Mouse (Mus musculus) adipocyte (in vitro differentiated cells): Measurements from ENCODE around the gene Cnpy2.
"Not testable (repeated sequence)": the region's sequence is repeated elsewhere in the genome, so short reads cannot be mapped to it uniquely, and the experiment has no call there.

ENCODE experiments used
- DNase-seq: peaks from one replicate; pipeline ENCODE4 v3.0.0-alpha.2; 2016; ENCODE audit warnings: low spot score

Cnpy2 gene

DNA sequence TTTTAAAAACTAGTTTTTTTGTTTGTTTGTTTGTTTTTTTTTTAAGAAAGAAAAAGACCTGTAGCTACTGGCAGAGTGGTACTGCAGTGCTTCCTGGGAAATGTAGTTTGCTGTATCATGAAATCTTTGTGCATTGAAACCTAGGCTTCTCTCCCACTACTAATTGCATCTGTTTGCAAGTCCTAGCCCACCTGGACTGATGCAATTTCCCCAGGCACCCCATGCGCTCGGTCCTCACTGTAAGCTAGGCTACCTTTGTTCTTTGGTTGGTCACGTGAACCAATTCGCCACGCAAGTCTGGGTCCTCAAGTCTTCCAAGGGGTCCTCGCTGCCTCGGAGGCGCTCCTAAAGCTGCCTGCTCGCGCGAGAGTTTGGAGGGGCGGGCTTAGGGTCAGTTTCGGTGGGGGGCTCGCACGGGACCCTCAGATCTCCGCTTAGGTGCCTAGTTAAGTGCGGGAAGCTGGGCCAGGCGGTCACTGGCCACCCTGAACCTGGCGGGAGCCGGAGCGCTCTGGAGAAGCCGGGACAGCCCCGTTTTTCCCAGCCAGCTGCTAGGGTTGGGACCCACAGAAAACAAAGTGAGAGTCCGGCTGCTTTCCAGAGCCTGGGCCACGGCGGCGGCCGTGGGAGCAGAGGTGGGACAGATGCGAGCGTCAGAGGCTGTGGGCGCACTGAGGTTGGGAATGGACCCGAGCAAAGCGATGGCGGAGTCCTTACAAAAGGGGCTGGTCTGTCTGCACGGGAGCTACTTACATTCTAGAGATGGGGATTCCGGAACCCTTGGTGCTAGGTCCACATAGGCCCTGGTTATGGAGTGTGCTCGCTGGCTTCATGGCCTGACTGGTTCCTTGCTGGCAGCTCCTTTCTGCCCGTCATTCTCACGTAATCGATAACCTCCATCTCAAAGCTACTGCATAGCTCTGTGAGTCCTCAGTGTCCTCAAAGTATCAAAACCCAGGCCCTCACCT lies at the start of gene Cnpy2:
Gene Cnpy2, plus strand, starts transcription at position 319 of the 968 bp plus-strand sequence.
- peak; percentile 84 for DNase-seq

DNA sequence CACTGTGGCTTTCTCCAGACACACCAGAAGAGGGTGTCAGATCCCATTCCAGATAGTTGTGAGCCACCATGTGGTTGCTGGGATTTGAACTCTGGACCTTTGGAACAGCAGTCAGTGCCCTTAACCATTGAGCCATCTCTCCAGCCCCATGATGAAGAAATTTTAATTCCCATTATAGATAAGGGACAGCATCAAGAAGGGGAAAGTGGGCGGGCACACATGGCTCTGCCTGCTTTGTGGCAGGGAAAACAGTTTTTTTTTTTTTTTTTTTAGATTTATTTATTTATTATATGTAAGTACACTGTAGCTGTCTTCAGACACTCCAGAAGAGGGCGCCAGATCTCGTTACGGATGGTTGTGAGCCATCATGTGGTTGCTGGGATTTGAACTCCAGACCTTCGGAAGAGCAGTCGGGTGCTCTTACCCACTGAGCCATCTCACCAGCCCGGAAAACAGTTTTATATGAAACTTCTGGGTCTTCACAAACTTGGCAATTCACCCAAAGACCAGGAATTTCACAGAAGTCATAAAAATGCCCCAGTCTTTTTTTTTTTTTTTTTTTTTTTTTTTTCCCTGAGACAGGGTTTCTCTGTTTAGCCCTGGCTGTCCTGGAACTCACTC lies 49.3 kb upstream of the Cnpy2 start:
- DNase-seq = not testable (repeated sequence)

DNA sequence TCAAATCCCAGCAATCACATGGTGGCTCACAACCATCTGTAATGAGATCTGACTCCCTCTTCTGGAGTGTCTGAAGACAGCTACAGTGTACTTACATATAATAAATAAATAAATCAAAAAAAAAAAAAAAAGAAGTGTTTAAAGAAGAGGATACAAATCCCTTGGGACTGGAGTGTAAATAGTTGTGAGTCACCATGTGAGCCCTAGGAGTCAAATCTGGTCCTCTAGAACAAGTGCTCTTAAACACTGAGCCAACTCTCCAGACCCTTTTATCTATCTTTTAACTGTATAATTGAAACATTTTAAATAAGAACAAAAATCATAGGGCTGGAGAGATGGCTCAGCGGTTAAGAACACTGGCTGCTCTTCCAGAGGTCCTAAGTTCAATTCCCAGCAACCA lies 46.9 kb upstream of the Cnpy2 start:
- not testable (repeated sequence) for DNase-seq

DNA sequence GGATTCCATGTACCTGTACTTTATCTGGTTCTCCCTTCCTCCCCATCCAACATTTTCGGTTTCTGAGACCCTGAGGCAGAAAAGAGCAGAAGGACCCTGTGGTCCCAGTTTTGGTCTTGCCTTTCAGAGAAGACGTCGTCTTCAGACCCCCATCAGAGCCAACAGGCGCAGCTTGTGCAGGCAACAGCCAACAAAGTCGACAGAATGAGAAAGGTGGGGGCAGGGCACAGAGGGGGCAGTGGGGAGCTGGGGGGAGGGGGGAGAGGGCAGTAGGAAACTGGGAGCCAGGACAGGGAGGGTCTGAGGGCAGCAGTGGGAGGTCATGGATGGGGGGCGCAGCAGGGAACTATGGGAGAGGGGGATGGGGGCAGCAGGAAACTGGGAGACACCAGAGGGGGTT lies 44.1 kb upstream of the Cnpy2 start:
- no peak for DNase-seq

DNA sequence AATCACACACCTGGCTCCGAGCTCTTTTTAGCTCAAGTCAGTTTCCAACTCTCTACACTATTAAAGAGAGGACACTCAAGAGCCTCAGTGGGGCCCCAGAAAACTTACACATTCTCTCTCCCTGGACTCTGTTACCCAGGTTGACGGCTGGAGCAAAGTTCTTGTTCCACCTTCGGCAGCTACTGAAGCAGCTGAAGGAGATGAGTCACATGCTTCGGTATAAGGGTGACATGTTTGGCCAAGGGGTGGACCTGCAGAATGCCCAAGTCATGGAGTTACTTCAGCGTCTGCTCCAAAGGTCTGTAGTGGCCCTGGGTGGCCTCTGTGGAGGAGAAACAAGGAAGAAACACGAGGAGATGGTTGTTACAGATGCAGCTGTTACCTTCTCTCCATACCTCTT lies 41.3 kb upstream of the Cnpy2 start:
- DNase-seq = no peak

DNA sequence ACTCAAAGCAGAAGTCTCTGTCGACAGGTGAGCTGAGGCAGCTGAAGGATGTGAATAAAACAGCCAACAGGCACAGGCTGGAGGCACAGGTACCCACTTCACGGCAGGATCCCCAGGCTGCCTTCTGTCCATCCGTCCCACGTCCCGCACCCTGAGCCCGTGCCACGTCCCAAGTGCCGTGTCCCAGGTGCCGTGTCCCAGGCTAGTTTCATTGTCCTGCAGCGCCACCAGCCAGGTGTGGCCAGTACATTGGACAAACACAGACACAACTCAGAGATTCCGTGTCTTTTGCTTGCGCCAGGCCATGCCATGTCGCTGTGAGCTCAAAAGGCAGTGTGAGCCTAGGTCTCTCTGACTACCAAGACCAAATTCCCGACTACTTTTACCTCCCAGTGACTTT lies 40.6 kb upstream of the Cnpy2 start:
- DNase-seq = no peak

DNA sequence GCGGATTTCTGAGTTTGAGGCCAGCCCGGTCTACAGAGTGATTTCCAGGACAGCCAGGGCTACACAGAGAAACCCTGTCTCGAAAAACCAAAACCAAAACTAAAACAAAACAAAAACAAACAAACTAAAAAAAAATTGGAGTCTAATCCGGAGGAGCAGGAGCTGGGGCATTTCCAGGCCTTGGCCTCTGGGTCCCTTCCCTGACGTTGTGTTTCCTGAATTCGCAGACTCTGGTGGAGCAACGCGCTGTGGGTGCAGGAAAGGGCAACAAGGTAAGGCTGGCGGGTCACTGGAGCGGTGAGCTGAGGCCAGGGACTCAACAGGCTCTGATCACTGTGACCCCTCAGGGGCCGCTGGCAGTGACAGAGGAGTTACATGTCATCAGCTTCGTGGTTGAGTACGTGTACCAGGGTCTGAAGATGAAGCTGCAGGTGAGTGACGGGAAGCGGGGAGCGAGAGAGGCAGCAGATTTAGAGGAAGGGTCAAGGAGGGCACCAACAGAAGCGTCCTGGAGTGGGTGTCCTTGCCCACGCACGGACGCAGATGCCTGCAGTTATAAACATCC lies 39.3 kb upstream of the Cnpy2 start:
- no peak for DNase-seq

DNA sequence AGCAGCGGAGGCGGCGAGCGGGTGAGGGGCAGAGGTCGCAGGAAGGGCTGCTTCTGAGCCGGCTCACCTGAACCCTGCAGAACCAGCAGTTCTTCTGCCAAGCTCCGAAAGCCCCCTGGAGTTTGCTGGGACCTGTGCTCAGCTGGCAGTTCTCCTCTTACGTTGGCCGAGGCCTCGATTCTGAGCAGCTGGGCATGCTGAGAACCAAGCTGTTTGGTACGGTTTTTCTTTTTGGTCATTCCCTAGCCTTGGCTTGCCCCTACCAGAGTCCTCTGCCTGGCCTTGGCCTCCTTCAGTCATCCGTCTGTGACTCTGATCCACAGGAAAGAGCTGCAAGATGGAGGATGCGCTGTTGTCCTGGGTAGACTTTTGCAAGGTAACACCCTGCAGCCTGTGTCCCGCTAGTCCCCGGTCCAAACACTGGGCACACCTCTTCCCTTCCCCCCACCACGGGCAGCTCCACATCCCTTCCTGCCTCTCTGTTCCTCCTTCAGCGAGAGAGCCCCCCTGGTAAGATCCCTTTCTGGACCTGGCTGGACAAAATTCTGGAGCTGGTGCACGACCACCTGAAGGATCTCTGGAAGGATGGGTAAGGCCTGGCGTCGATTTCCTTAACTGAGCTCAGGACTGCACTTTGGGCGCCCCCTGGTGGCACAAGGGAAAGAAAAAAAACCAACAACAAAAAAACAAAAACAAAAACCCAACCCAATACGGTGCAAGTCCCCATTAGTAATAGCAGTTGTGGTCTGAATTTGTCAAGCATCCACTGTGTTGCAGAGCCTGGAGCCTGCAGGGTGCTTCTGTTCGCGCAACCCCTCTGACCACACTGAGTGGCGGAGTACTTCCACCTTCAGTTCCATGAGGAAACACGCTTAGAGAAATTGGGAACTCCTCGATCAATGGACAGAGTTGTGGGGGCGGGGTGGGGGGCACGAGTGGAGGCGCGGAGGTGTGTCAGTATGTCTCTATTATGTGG lies 38.4 kb upstream of the Cnpy2 start:
- DNase-seq = peak; percentile 77

DNA sequence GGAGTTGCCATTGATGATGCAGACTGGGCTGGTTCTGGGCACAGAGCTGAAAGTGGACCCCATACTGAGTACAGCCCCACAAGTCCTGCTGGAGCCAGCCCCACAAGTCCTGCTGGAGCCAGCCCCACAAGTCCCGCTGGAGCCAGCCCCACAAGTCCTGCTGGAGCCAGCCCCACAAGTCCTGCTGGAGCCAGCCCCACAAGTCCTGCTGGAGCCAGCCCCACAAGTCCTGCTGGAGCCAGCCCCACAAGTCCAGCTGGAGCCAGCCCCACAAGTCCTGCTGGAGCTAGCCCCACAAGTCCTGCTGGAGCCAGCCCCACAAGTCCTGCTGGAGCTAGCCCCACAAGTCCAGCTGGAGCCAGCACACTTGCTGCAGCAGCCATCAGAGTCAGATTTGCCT lies 31.7 kb upstream of the Cnpy2 start:
- not testable (repeated sequence) for DNase-seq

DNA sequence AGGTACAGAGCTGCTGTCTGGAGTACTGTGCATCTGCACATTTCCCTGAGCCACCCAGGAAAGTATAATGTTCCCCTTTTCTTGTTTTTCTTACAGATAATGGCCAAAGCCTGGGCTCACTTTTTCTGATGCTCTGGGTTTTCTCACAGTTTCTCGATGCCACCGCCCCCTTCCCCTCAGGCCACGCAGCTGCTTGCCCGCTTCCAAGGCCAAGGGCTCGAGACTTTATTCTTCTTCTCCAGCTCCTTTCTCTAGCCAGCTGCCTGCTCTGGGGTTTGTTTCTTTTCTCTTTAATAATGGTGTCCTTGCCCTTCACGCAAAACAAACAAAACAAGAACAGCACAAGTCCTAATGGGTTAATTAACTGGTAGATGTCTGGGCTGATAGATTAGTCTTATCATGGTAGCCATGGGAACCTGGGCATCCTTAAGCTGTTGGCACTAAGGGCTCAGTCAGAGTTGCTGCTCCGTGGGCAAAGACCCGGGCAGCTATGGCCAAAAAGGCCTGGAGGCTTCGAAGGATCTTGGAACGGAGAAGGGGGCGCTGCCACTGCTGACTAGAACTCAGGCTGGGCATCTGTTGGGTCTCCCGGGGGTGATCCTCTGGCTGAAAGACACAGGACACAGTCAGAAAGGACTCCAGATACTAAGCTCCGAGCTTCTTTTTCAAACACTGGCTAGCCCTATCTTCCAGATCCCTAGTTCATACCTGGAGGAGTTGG lies 25.7 kb upstream of the Cnpy2 start:
- DNase-seq = no peak

DNA sequence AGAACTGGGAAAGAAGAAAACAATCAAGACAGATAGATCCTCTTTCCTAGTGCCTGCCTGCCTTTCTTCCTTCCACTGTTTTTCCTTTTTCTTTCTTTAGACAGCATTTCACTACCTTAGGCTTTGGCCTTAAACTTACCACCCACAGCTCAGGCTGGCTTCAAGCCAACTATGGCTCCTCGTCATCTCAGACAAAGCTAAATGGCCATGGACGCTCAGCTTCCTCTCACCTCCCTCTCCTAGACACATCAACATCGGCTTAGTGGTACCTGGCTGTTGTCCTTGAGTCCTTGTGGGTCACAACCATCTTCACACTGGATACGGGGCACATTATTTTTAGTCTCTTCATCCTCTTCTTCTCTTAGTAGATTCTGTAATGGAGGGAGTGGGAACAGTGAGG lies 25.0 kb upstream of the Cnpy2 start:
- DNase-seq = no peak

DNA sequence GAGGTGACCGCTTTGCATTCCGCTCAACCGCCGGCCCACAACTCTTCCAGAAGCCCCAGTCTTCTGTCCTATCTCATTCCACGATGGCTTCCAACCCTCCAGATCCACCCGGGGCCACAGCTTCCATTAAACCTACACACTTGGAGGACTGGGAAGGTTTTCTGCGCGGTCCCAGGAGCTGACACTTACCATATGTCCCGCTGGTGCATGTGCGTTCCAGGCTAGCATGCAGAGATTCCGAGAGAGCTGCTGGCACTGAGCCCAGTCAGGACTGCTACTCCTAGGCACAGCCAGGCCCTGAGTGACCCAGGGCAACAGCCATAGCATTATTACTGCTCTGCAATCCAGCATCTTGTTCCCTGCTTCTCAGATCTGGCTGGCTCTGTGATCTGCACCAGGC lies 24.6 kb upstream of the Cnpy2 start:
- peak; percentile 28 for DNase-seq

DNA sequence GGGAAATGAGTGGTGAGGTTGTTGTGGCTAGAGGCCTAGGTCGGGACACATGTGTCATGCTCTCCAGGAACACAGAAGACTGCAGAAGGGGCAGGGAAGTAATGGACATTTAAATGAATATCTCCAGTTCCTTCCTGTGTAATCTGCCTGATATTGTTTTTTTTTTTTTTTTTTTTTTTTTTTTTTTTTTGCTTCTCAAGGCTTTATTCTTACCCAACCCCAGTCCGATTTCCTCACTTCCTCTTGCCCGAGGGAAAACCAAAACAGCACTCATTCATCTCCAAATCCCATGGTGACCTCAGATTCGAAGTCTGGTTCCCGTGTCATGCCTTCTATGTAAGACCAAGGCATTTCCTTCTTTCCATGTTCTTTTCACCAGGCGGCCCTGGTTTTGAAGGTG lies 24.0 kb upstream of the Cnpy2 start:
- DNase-seq = peak; percentile 81

DNA sequence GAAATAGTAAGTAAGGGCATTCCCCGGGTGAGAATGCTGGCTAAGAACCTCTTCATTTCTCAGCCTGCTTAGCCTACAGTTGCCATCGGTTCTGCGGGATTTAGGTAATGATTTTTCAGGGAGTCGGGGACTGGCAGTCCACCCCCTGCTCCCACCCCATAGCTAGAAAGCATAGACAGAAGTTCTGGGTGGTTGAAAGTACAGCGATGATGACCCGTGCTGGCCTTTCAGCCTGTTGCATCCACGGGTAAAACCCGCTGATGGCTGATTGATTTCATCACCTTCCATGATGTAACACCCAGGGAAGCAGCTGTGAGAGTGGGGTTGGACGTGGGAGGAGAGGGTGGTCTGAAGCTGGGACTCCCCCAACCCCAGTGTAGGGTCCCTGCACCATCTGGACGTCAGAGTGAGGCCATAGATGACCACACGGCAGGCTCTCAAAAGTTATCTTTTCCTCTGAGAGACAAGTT lies 23.5 kb upstream of the Cnpy2 start, which contains the start of gene Il23a:
Gene Il23a, minus strand, starts transcription at position 51 of the 470 bp plus-strand sequence.
- no peak for DNase-seq

DNA sequence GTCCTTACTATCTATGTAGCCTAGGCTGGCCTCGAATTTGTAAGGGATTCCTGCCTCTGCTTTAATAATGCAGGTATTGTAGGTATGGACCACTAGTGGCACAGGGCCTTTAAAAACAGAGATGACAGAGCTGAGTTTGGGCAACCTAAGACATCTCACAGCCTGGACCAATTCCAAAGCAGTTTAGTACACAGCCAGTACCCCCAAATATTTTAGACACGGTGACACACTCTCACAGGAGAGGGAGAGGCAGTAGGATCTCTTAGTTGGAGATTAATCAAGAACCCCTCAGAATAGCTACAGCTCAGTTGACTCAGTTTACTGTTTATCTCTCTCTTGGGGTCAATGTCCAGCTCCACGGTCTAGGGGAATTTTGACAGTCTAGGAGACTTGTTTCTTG lies 19.9 kb upstream of the Cnpy2 start:
- DNase-seq = no peak

DNA sequence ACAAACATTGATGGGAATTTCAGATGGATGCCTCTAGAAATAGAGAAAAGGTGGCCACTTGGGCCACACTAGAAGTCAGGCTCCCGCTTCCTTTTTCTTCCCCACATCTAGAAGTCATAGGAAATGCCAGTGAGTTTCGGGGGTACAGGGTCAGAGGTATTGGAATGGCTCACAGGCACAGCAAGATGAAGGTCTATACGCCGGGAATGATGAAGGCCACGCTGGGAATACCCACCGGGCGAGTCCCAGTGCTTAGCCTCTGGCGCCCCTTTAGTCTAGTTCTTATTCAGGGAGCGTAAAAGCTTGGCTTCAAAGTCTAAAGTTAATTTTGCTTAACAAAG lies 19.5 kb upstream of the Cnpy2 start:
- no peak for DNase-seq

DNA sequence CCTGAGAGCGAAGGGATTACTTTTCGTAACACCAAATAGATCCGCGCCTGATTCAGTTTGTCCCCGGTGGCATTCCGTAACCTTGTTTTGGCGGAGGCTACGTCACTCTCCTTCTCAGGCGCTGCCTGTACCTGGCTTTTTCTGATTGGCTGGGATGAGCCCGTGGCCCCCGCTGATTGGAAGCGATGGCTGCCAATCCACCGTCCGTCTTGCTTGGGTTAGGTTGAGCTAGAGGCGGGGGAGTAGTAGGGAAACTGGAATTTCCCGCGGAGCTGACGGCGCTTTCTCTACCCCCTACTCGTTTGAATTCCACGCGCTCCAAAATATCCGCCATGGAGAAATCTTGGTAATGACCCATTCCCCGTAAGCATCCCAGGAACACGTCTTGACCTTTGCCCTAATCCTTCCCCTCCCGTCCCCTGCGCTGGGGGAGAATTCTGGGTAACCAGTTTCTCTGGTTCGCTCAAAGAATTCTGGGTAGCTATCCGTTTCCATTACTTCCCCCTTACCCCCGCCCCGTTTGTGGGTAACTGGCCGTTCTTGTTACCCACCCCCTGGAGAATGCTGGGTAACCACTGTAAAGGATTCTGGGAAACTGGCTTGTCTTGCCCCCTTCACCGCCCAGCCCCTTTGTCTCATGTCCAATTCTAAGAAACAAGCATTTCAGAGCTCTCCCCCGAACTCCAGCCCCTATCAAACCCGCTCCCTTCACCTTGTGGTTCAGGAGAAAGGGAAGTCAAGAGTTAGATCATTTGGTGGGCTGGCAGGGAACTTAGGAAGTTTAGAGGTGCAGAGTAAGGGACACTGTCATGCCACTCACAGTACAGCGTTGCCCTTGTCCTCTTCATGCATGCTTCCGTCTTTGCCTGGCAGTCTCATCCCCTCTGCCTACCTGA lies 18.9 kb upstream of the Cnpy2 start, which contains the start of gene Pan2:
Gene Pan2, plus strand, starts transcription at position 210 of the 896 bp plus-strand sequence.
- DNase-seq = peak; percentile 99

DNA sequence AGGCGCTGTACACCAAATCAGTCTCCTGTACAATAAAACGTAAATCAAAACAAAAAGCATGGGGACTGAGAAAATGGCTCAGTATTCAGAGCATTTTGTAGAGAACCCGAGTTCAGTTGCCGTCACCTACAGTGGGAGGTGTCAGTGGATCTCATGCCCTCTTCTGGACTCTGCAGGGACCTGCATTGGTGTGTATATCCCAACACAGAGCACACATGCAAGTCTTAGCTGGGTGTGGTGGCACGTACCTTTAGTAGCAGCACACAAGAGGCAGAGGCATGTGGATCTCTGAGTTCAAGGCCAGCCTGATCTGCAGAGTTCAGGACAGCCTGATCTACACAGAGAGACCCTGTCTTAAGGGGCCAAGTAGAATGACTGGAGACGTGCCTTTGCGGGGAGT lies 12.6 kb upstream of the Cnpy2 start:
- no peak for DNase-seq

DNA sequence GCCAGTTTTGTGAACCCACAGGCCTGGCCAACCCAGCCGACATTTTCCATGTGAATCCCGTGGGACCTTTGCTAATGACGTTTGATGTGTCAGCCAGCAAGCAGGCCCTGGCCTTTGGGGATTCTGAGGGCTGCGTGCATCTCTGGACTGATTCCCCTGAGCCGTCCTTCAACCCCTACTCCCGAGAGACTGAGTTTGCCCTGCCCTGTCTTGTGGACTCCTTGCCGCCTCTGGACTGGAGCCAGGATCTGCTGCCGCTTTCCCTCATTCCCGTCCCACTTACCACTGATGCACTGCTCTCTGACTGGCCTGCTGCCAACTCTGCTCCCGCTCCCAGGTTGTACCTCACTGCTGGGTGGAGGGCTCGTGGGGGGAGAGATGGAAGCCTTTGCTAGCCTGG lies 12.1 kb upstream of the Cnpy2 start:
- peak; percentile 76 for DNase-seq

DNA sequence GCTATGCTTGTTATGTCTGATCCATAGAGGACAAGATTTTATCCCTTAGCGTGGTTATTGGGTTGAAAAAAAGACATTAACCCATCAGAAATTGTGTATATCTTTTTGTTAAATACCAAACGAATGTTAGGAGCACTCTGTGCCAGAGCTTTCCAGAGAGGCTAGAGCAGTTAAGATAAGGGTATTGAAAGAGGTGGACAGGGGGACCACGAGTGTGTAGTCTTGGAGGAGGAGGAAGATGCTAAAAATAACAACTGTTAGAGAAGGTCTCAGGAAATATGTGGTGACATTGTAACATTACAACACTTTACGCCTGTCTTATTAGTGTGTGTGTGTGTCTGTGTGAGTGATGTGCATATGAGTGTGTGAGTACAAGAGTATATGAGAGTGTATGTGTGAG lies 11.4 kb upstream of the Cnpy2 start:
- no peak for DNase-seq
